Mouse (Mus musculus) kidney, adult 2 months (tissue): ENCODE measurements around the gene Prps1l3.

Experiments used
- CTCF ChIP-seq: fragments of 200-500 bp; conservative IDR thresholded peaks from 2 replicates; pipeline ENCODE4 v1.5.1; 2011; ENCODE audit warnings: low read depth, mild to moderate bottlenecking, control low read depth, low read length, moderate library complexity, mixed read lengths; ENCODE audit not compliant: insufficient read depth, insufficient read length
- POLR2A ChIP-seq: fragments of 200-500 bp; IDR thresholded peaks from one replicate; pipeline ENCODE4 v1.6.1; 2011; ENCODE audit warnings: low read depth, low read length, control low read depth

DNA sequence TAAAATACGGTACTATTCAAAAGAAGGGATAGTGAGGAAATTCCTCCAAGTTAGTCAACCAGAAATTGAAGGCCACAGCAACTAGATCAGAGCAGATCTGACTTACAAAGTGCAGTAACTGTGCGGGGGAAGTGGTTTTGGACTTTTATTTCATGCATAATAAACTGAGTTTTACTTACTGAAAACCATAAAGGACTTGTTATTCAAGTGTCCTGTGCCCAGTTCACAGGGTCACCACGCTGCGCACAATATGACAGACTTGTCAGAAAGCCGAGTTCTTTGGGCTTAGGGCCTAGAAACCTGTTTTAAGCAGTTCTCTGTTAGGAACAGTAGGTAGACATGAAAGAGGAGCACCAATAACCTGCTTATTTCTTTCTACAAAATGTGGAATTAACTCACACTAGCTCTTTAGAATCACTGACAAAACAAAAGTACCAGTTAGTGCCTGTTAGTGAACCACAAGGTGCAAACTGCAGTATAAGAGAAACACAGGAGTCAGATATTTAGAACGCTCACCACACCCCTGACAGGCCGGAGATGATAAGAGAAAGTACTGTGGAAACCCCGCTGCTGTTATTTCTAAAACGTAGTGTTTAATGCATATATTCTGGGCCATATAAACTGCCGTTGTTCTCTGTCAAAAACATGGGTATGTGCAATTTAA lies 32.7 kb upstream of the Prps1l3 start, which contains the start of gene Slc25a21:
- TF ChIP-seq POLR2A (no peak), CTCF (no peak)
